Mouse (Mus musculus) ES-Bruce4 (cell line): Measurements from ENCODE around the gene Pofut2.

Experiments used
- CTCF ChIP-seq: IDR thresholded peaks from one replicate; pipeline ENCODE4 v1.8.1; 2011; ENCODE audit warnings: low read depth, low read length
- EP300 ChIP-seq: IDR thresholded peaks from 2 replicates; pipeline ENCODE4 v1.6.1; 2011; ENCODE audit warnings: low read depth, low read length; ENCODE audit not compliant: insufficient read depth

GRCm38 (mm10) chr10:77258041-77258590 lies 902 bp upstream of the Pofut2 start:
- no peak for TF ChIP-seq CTCF
- no peak for TF ChIP-seq EP300
